In genomic region chr9:32696717-32697116, GRCm38 (mm10) we compare ENCODE assay signal across 8 mouse cellular contexts.
DNase-seq lines count a peak whose midpoint lies in the region; ATAC-seq and TF ChIP-seq lines count a peak whose summit lies in the region.

No protein-coding gene starts in this region.

- TF ChIP-seq CTCF in layer of hippocampus, adult 2 months (conservative IDR thresholded peaks at IDR 0.05): no peak
- TF ChIP-seq CTCF in kidney, adult 2 months (conservative IDR thresholded peaks at IDR 0.05; ENCODE audit: insufficient read depth, insufficient read length, low read depth, low read length): no peak

- no peaks in the 10 kb centered on the region for H3K36me3 ChIP-seq in kidney, adult 2 months (ENCODE audit: control insufficient read depth, insufficient read depth, low read length)
- H3K36me3 ChIP-seq in lung, embryonic 16.5 days (ENCODE audit: control insufficient read depth, insufficient read depth, low read length): 0 out of 2 replicates have a peak, but pooled peaks cover 3% of the 10 kb centered on the region
- H3K36me3 ChIP-seq in stomach, embryonic 16.5 days (ENCODE audit: control insufficient read depth, insufficient read depth, low read length): no peaks in the 10 kb centered on the region

- peak overlapping the region; percentile 88 for H3K9ac ChIP-seq in lung, embryonic 16.5 days (ENCODE audit: low read length)
- H3K9ac ChIP-seq in stomach, embryonic 16.5 days (ENCODE audit: low read length): peak overlapping the region; percentile 76

- TF ChIP-seq POLR2A in kidney, adult 2 months (IDR thresholded peaks at IDR 0.05; ENCODE audit: low read depth, low read length): no peak

- ATAC-seq in lung, embryonic 16.5 days (ENCODE audit: low read depth): peak; percentile 63
- 0 out of 2 replicates have a peak, but pooled peaks have one; percentile 30 for ATAC-seq in stomach, embryonic 16.5 days (ENCODE audit: insufficient read depth, low FRiP score)

- no peaks in the 10 kb centered on the region for H3K9me3 ChIP-seq in lung, embryonic 16.5 days (ENCODE audit: control insufficient read depth, low read length)
- H3K9me3 ChIP-seq in stomach, embryonic 16.5 days (replicated peaks; ENCODE audit: control insufficient read depth, low read length): no peaks in the 10 kb centered on the region

- no peaks in the 10 kb centered on the region for H3K27me3 ChIP-seq in kidney, adult 2 months (replicated peaks; ENCODE audit: control insufficient read depth, insufficient read depth, low read length)
- no peaks in the 10 kb centered on the region for H3K27me3 ChIP-seq in lung, embryonic 16.5 days (ENCODE audit: control insufficient read depth, insufficient read depth, low read depth, low read length)
- no peaks in the 10 kb centered on the region for H3K27me3 ChIP-seq in stomach, embryonic 16.5 days (ENCODE audit: control insufficient read depth, insufficient read depth, low read length)

- WGBS in kidney, adult 2 months: 33% methylated on average over 7 of the region's 7 CpGs
- WGBS in lung, embryonic 16.5 days: under 1% methylated on average over 7 of the region's 7 CpGs
- 10% methylated on average over 7 of the region's 7 CpGs for WGBS in stomach, embryonic 16.5 days

- peak overlapping the region; percentile 85 for H3K4me3 ChIP-seq in layer of hippocampus, adult 2 months
- peak overlapping the region; percentile 85 for H3K4me3 ChIP-seq in kidney, adult 2 months (ENCODE audit: insufficient read depth, low read depth, low read length)
- H3K4me3 ChIP-seq in lung, embryonic 16.5 days (ENCODE audit: low read length): peak overlapping the region; percentile 74
- peak overlapping the region; percentile 60 for H3K4me3 ChIP-seq in stomach, embryonic 16.5 days (replicated peaks; ENCODE audit: low read length)

- H3K27ac ChIP-seq in layer of hippocampus, adult 2 months: peak overlapping the region; percentile 86
- H3K27ac ChIP-seq in kidney, adult 2 months (ENCODE audit: insufficient read depth, low read depth, low read length): peak overlapping the region; percentile 90
- peak overlapping the region; percentile 95 for H3K27ac ChIP-seq in lung, embryonic 16.5 days (ENCODE audit: low read length)
- H3K27ac ChIP-seq in stomach, embryonic 16.5 days (ENCODE audit: low read length): peak overlapping the region; percentile 82

- no peak for DNase-seq in layer of hippocampus, adult 2 months (ENCODE audit: low spot score in 2 of 2)
- no peak for DNase-seq in layer of hippocampus, adult 9-10 months (ENCODE audit: low spot score)
- DNase-seq in adrenal gland, postnatal 25 days: peak; percentile 41
- peak; percentile 83 for DNase-seq in heart, adult 8-10 months (ENCODE audit: low spot score)
- peak; percentile 79 for DNase-seq in kidney, adult 2 months
- DNase-seq in frontal cortex, postnatal 10 days (ENCODE audit: low spot score in 2 of 2): no peak

- H3K4me2 ChIP-seq in lung, embryonic 16.5 days (ENCODE audit: low read depth, low read length): peak overlapping the region; percentile 94
- H3K4me2 ChIP-seq in stomach, embryonic 16.5 days (ENCODE audit: low read depth, low read length): peak overlapping the region; percentile 78

- no peaks in the 10 kb centered on the region; the same call in 1 of the 2 replicates for H3K4me1 ChIP-seq in kidney, adult 2 months (ENCODE audit: control insufficient read depth, insufficient read depth, low read length)
- peaks cover 25% of the 10 kb centered on the region for H3K4me1 ChIP-seq in lung, embryonic 16.5 days (replicated peaks; ENCODE audit: control insufficient read depth, insufficient read depth, low read length)
- H3K4me1 ChIP-seq in stomach, embryonic 16.5 days (ENCODE audit: control insufficient read depth, insufficient read depth, low read length): peaks cover 15% of the 10 kb centered on the region; the same call in 1 of the 2 replicates

Comparison
In these comparisons a context has a peak if more than half of its experiments do, and no peak if none do; other contexts are left out.
1. DNase-seq: peak in adrenal gland, postnatal 25 days (single experiment), heart, adult 8-10 months (single experiment) and kidney, adult 2 months (single experiment); none in layer of hippocampus, adult 2 months (0 of 2), layer of hippocampus, adult 9-10 months (single experiment) and frontal cortex, postnatal 10 days (0 of 2).
2. Peak in every context shown above with its lines, with median percentiles within 50 percentile points of each other: H3K27ac ChIP-seq and H3K4me3 ChIP-seq.